Mouse (Mus musculus): Measurements from ENCODE around the gene Syt7. TPM values are rescaled to one million over a fixed set of nuclear protein-coding genes. Genes with fewer than 3 reads are reported as not detected.

Gene Syt7
- 0.84 TPM in 2 replicates for polyA plus RNA-seq (2015; fragmentation: Nextera tagmentation; extraction: Ambion mirVana)

- peaks cover 12% of the 10 kb centered on the region for H3K27me3 ChIP-seq (ENCODE audit: control insufficient read depth, insufficient read depth, low read length)
- peak within 1 kb of the TSS; percentile 62 for H3K4me3 ChIP-seq (replicated peaks; ENCODE audit: low read length)
- no peaks in the 10 kb centered on the region for H3K9me3 ChIP-seq (replicated peaks; ENCODE audit: control insufficient read depth, low read length)
- H3K27ac ChIP-seq (ENCODE audit: low read length), result no peak within 1 kb of the TSS
- ATAC-seq (ENCODE audit: insufficient read depth, low FRiP score), result peak; percentile 83
- WGBS, result under 1% methylated on average over 72 of the region's 78 CpGs
- no peaks in the 10 kb centered on the region for H3K36me3 ChIP-seq (ENCODE audit: control insufficient read depth, insufficient read depth, low read length)
- H3K4me2 ChIP-seq (ENCODE audit: low read depth, low read length), result peak within 1 kb of the TSS; percentile 95
- peak within 1 kb of the TSS; percentile 78 for H3K9ac ChIP-seq (ENCODE audit: low read length)
- H3K4me1 ChIP-seq (ENCODE audit: control insufficient read depth, insufficient read depth, low read length), result peaks cover 11% of the 10 kb centered on the region
Observed at GRCm38 (mm10) chr19:10388615-10389313, at the start of gene Syt7. Syt7 (plus strand) TSS chr19:10389090.

- Histone ChIP-seq H3K4me1 (ENCODE audit: control insufficient read depth, insufficient read depth, low read length) (no peaks in the 10 kb centered on the region), H3K9ac (ENCODE audit: low read length) (no peak overlapping the region), H3K4me2 (ENCODE audit: low read depth, low read length) (no peak overlapping the region), H3K36me3 (ENCODE audit: control insufficient read depth, insufficient read depth, low read length) (no peaks in the 10 kb centered on the region), H3K27me3 (ENCODE audit: control insufficient read depth, insufficient read depth, low read length) (0 out of 2 replicates have a peak, but pooled peaks cover 7% of the 10 kb centered on the region), H3K9me3 (replicated peaks; ENCODE audit: control insufficient read depth, low read length) (no peaks in the 10 kb centered on the region), H3K4me3 (replicated peaks; ENCODE audit: low read length) (no peak overlapping the region), H3K27ac (ENCODE audit: low read length) (no peak overlapping the region)
- ATAC-seq (ENCODE audit: insufficient read depth, low FRiP score), result no peak
- 27% methylated on average over 5 of the region's 5 CpGs for WGBS
Observed at GRCm38 (mm10) chr19:10339271-10339670, 49.6 kb upstream of the Syt7 start.

- no peak overlapping the region for H3K4me3 ChIP-seq (replicated peaks; ENCODE audit: low read length)
- H3K9ac ChIP-seq (ENCODE audit: low read length), result no peak overlapping the region
- no peak overlapping the region for H3K27ac ChIP-seq (ENCODE audit: low read length)
- H3K27me3 ChIP-seq (ENCODE audit: control insufficient read depth, insufficient read depth, low read length), result 0 out of 2 replicates have a peak, but pooled peaks cover 7% of the 10 kb centered on the region
- no peak overlapping the region for H3K4me2 ChIP-seq (ENCODE audit: low read depth, low read length)
- H3K4me1 ChIP-seq (ENCODE audit: control insufficient read depth, insufficient read depth, low read length), result no peaks in the 10 kb centered on the region
- no peaks in the 10 kb centered on the region for H3K9me3 ChIP-seq (replicated peaks; ENCODE audit: control insufficient read depth, low read length)
- H3K36me3 ChIP-seq (ENCODE audit: control insufficient read depth, insufficient read depth, low read length), result no peaks in the 10 kb centered on the region
- WGBS, result 40% methylated on average over 5 of the region's 5 CpGs
- no peak for ATAC-seq (ENCODE audit: insufficient read depth, low FRiP score)
Observed at GRCm38 (mm10) chr19:10340661-10341060, 48.2 kb upstream of the Syt7 start.

GRCm38 (mm10) chr19:10341152-10341551 lies 47.7 kb upstream of the Syt7 start:
- WGBS, result 21% methylated on average over 11 of the region's 11 CpGs
- Histone ChIP-seq H3K36me3 (ENCODE audit: control insufficient read depth, insufficient read depth, low read length) (no peaks in the 10 kb centered on the region), H3K9me3 (replicated peaks; ENCODE audit: control insufficient read depth, low read length) (no peaks in the 10 kb centered on the region)

GRCm38 (mm10) chr19:10341817-10342439 lies 47.0 kb upstream of the Syt7 start:
- H3K4me2 ChIP-seq (ENCODE audit: low read depth, low read length), result no peak overlapping the region
- 0 out of 2 replicates have a peak, but pooled peaks cover 7% of the 10 kb centered on the region for H3K27me3 ChIP-seq (ENCODE audit: control insufficient read depth, insufficient read depth, low read length)
- no peaks in the 10 kb centered on the region for H3K9me3 ChIP-seq (replicated peaks; ENCODE audit: control insufficient read depth, low read length)
- no peak overlapping the region for H3K9ac ChIP-seq (ENCODE audit: low read length)
- no peak overlapping the region for H3K27ac ChIP-seq (ENCODE audit: low read length)
- peak; percentile 30; the same call in 1 of the 2 replicates for ATAC-seq (ENCODE audit: insufficient read depth, low FRiP score)
- H3K36me3 ChIP-seq (ENCODE audit: control insufficient read depth, insufficient read depth, low read length), result no peaks in the 10 kb centered on the region
- H3K4me3 ChIP-seq (replicated peaks; ENCODE audit: low read length), result no peak overlapping the region
- no peaks in the 10 kb centered on the region for H3K4me1 ChIP-seq (ENCODE audit: control insufficient read depth, insufficient read depth, low read length)
- WGBS, result 30% methylated on average over 12 of the region's 12 CpGs

More at GRCm38 (mm10) chr19:10341152-10341551, 47.7 kb upstream of the Syt7 start:
- H3K4me2 ChIP-seq (ENCODE audit: low read depth, low read length), result no peak overlapping the region
- 0 out of 2 replicates have a peak, but pooled peaks cover 7% of the 10 kb centered on the region for H3K27me3 ChIP-seq (ENCODE audit: control insufficient read depth, insufficient read depth, low read length)
- ATAC-seq (ENCODE audit: insufficient read depth, low FRiP score), result no peak
- no peak overlapping the region for H3K9ac ChIP-seq (ENCODE audit: low read length)
- no peaks in the 10 kb centered on the region for H3K4me1 ChIP-seq (ENCODE audit: control insufficient read depth, insufficient read depth, low read length)
- H3K4me3 ChIP-seq (replicated peaks; ENCODE audit: low read length), result no peak overlapping the region
- no peak overlapping the region for H3K27ac ChIP-seq (ENCODE audit: low read length)

- no peaks in the 10 kb centered on the region for H3K4me1 ChIP-seq (ENCODE audit: control insufficient read depth, insufficient read depth, low read length)
- no peak overlapping the region for H3K9ac ChIP-seq (ENCODE audit: low read length)
- 79% methylated on average over 10 of the region's 10 CpGs for WGBS
- no peak overlapping the region for H3K27ac ChIP-seq (ENCODE audit: low read length)
- no peak overlapping the region for H3K4me2 ChIP-seq (ENCODE audit: low read depth, low read length)
- H3K9me3 ChIP-seq (replicated peaks; ENCODE audit: control insufficient read depth, low read length), result no peaks in the 10 kb centered on the region
- no peak overlapping the region for H3K4me3 ChIP-seq (replicated peaks; ENCODE audit: low read length)
- no peaks in the 10 kb centered on the region for H3K36me3 ChIP-seq (ENCODE audit: control insufficient read depth, insufficient read depth, low read length)
- H3K27me3 ChIP-seq (ENCODE audit: control insufficient read depth, insufficient read depth, low read length), result 0 out of 2 replicates have a peak, but pooled peaks cover 3% of the 10 kb centered on the region
- ATAC-seq (ENCODE audit: insufficient read depth, low FRiP score), result no peak
Observed at GRCm38 (mm10) chr19:10343866-10344265, 45.0 kb upstream of the Syt7 start.

- H3K4me1 ChIP-seq (ENCODE audit: control insufficient read depth, insufficient read depth, low read length), result no peaks in the 10 kb centered on the region
- H3K36me3 ChIP-seq (ENCODE audit: control insufficient read depth, insufficient read depth, low read length), result no peaks in the 10 kb centered on the region
- H3K9ac ChIP-seq (ENCODE audit: low read length), result no peak overlapping the region
- no peak overlapping the region for H3K4me2 ChIP-seq (ENCODE audit: low read depth, low read length)
- H3K4me3 ChIP-seq (replicated peaks; ENCODE audit: low read length), result no peak overlapping the region
- H3K9me3 ChIP-seq (replicated peaks; ENCODE audit: control insufficient read depth, low read length), result 0 out of 2 replicates have a peak, but pooled peaks cover 3% of the 10 kb centered on the region
- no peak for ATAC-seq (ENCODE audit: insufficient read depth, low FRiP score)
- WGBS, result 37% methylated on average over 12 of the region's 12 CpGs
- no peak overlapping the region for H3K27ac ChIP-seq (ENCODE audit: low read length)
- 0 out of 2 replicates have a peak, but pooled peaks cover under 1% of the 10 kb centered on the region for H3K27me3 ChIP-seq (ENCODE audit: control insufficient read depth, insufficient read depth, low read length)
Observed at GRCm38 (mm10) chr19:10345696-10346095, 43.2 kb upstream of the Syt7 start.

- Histone ChIP-seq H3K36me3 (ENCODE audit: control insufficient read depth, insufficient read depth, low read length) (no peaks in the 10 kb centered on the region), H3K9me3 (replicated peaks; ENCODE audit: control insufficient read depth, low read length) (0 out of 2 replicates have a peak, but pooled peaks cover 3% of the 10 kb centered on the region), H3K27me3 (ENCODE audit: control insufficient read depth, insufficient read depth, low read length) (no peaks in the 10 kb centered on the region), H3K9ac (ENCODE audit: low read length) (no peak overlapping the region), H3K4me3 (replicated peaks; ENCODE audit: low read length) (no peak overlapping the region), H3K27ac (ENCODE audit: low read length) (no peak overlapping the region), H3K4me1 (ENCODE audit: control insufficient read depth, insufficient read depth, low read length) (no peaks in the 10 kb centered on the region), H3K4me2 (ENCODE audit: low read depth, low read length) (no peak overlapping the region)
- no peak for ATAC-seq (ENCODE audit: insufficient read depth, low FRiP score)
- 60% methylated on average over 5 of the region's 5 CpGs for WGBS
Observed at GRCm38 (mm10) chr19:10347628-10348273, 41.1 kb upstream of the Syt7 start.

GRCm38 (mm10) chr19:10352218-10352617 lies 36.7 kb upstream of the Syt7 start:
- Histone ChIP-seq H3K36me3 (ENCODE audit: control insufficient read depth, insufficient read depth, low read length) (no peaks in the 10 kb centered on the region), H3K9ac (ENCODE audit: low read length) (no peak overlapping the region), H3K27ac (ENCODE audit: low read length) (no peak overlapping the region), H3K4me2 (ENCODE audit: low read depth, low read length) (no peak overlapping the region), H3K9me3 (replicated peaks; ENCODE audit: control insufficient read depth, low read length) (0 out of 2 replicates have a peak, but pooled peaks cover 3% of the 10 kb centered on the region), H3K27me3 (ENCODE audit: control insufficient read depth, insufficient read depth, low read length) (no peaks in the 10 kb centered on the region), H3K4me1 (ENCODE audit: control insufficient read depth, insufficient read depth, low read length) (no peaks in the 10 kb centered on the region), H3K4me3 (replicated peaks; ENCODE audit: low read length) (no peak overlapping the region)
- WGBS, result 86% methylated on average over 7 of the region's 7 CpGs
- ATAC-seq (ENCODE audit: insufficient read depth, low FRiP score), result no peak

Measured in stomach, embryonic 16.5 days (tissue).